Comparison of ENCODE assay signal across 25 mouse cellular contexts in the genomic region with DNA sequence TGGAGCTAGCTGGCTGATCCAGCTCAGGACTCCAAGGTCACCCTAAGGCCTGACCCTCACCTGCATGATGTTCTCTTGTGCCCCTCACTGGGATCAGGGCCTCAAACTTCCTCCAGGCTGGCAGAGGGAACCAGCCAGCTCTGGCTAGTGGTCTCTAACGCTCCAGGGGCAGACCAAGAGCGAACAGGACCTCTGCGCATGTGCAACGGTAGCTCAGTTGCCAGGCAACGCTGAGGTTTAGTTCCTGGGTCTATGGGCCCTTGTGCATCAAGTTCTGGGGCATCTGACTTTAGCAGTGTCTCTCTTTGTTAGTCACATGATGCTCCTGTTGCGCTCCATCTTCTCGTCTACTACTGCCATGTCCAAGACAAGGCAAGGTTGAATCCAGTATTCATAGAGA. TPM values are rescaled to one million over a fixed set of nuclear protein-coding genes. Genes with fewer than 3 reads are reported as not detected.
"Had no signal": no experiment of that assay in that cellular context is flagged by ENCODE, and none has a peak within 500 bp of the region (broad histone marks: within the 10 kb centered on the region; RNA-seq: fewer than 3 reads in every experiment).

Gene Pdcl2, minus strand, starts transcription at position 204 of the 400 bp plus-strand sequence.

- H3K27me3 ChIP-seq: liver, embryonic 13.5 days; midbrain, embryonic 13.5 days; neural tube, embryonic 13.5 days had no signal

- DNase-seq: kidney, adult 2 months; kidney, postnatal 25 days; layer of hippocampus, postnatal 36 days; liver, embryonic 13.5 days; lung, embryonic 14.5 days; right cerebral cortex, postnatal 4 days; thymus, adult 2 months; thymus, postnatal 14 days; thymus, postnatal 4 days had no signal

- H3K36me3 ChIP-seq: liver, embryonic 13.5 days; midbrain, embryonic 13.5 days; neural tube, embryonic 13.5 days had no signal

- H3K4me1 ChIP-seq: liver, embryonic 13.5 days; midbrain, embryonic 13.5 days; neural tube, embryonic 13.5 days had no signal

- H3K9me3 ChIP-seq: liver, embryonic 13.5 days; midbrain, embryonic 13.5 days; neural tube, embryonic 13.5 days had no signal

- H3K9ac ChIP-seq: liver, embryonic 13.5 days; lung, embryonic 14.5 days; midbrain, embryonic 13.5 days; neural tube, embryonic 13.5 days had no signal

- H3K27ac ChIP-seq: kidney, postnatal 0 days; left cerebral cortex, adult 2 months; liver, embryonic 13.5 days; macrophage; midbrain, embryonic 13.5 days; neural tube, embryonic 13.5 days; stomach, postnatal 0 days had no signal

- H3K4me3 ChIP-seq: left cerebral cortex, adult 2 months; liver, embryonic 13.5 days; midbrain, embryonic 13.5 days; myocyte; neural tube, embryonic 13.5 days had no signal

RNA-seq across cellular contexts. Expression of gene Pdcl2, which starts in this region (rescaled TPM):
- polyA plus RNA-seq: kidney, embryonic 14.5 days; kidney, postnatal 0 days; large intestine, adult 2 months; limb, embryonic 11.5 days; limb, embryonic 14.5 days; liver, adult 2 months; liver, embryonic 13.5 days; liver, embryonic 16.5 days; lung, embryonic 14.5 days; lung, postnatal 0 days; macrophage; midbrain, embryonic 13.5 days; midbrain, embryonic 16.5 days; myocyte; neural tube, embryonic 13.5 days; stomach, embryonic 14.5 days; stomach, postnatal 0 days; thymus, adult 2 months had no signal
